Mouse (Mus musculus): ENCODE measurements around the gene Nrap. TPM values are rescaled to one million over a fixed set of nuclear protein-coding genes. Genes with fewer than 3 reads are reported as not detected.
A peak's percentile ranks its signal among the peaks of the same experiment; 100 is the strongest.

Gene Nrap
- total RNA-seq, 2 experiments from 2014 or later: 0.63 to 0.87 TPM

DNA sequence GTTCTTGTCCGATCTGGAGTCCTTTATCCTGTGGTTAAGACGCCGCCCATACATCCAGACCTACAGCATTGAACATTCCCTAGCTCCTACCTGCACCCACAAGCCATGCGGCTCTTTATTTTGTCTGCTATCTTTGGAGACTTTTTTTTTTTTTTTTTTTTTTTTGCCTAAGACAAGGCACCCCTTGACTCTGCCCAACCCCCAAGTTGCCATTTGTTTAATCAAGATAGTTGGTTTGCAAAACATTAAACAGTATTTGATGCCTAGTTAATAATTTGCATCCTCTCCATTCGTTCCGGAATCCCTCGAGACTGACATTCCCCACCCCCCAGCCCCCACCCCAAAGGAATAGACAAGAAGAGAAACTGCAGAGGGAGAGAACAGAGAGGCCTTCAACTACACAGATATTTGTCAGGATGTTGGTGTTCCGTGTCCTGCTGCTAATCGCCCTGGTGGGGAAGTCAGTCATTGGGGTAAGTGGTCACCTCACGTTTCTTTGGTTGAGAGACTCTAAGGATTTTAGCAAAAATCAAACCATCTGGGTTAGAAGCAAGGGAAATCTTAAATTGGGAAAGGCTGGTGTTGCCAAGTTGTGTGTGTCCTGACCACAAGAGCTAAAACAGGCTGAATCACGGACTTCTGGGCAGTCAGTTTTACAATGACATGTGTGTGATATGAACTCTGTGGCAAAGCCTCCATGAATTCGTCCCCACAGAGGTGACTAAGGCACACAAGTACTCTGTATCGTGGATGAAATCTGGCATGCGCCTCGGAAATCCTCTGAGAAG, 102.1 kb downstream of the Nrap start:
- intact Hi-C loops (cut with DNase I): no loop called here
- no peak for DNase-seq (ENCODE audit: extremely low spot score in 1 of 2, low spot score in 2 of 2)
- H3K4me3 ChIP-seq: no peak overlapping the region
- H3K27ac ChIP-seq: no peak overlapping the region
- TF ChIP-seq CTCF (IDR thresholded peaks at IDR 0.05): no peak

DNA sequence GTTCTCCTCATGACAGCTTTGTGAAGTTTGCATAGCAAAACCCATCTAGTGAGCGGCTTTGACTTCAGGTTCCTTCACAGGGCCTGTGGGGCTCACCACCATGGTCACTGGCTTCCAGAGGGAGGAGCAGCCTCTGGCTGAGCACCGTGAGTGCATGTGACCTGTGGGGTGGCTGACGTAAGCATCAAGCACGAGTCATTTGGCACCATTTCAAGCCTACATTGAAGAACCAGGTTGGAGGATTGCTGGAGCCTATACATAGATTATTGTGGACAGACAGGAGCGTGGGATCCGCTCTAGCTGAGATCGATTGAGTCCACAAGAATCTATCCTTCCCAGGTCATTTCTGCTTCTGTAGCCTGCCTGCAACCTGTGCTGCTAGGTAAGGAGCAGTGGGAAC, 103.0 kb downstream of the Nrap start, which contains the start of gene Habp2:
TSS of gene Habp2 (plus strand) at position 272 of the 400 bp plus-strand sequence.
- no peak within 1 kb of the TSS for H3K4me3 ChIP-seq
- DNase-seq (ENCODE audit: extremely low spot score in 1 of 2, low spot score in 2 of 2): no peak
- TF ChIP-seq CTCF (IDR thresholded peaks at IDR 0.05): no peak
- intact Hi-C loops (cut with DNase I): no loop called here
- H3K27ac ChIP-seq: no peak within 1 kb of the TSS

DNA sequence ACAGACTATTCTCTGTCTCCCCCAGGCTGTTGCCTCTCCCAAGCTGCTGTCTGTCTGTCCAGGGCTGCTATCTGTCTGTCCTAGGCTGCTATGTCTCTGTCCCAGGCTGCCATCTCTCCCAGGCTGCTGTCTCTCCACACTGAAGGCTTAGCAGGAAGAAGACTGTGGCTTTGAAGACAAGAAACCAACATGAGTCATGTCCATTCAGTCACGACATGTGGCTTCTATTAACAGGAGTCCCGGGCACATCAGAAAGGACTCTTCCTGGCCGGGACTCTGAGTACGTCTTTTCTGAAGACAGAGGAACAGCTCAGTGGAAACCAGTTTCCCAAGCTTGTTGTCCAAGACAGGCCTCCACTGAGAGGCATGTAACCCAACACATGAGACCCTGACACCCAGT, 104.6 kb downstream of the Nrap start:
- intact Hi-C loops (cut with DNase I): no loop called here
- TF ChIP-seq CTCF (IDR thresholded peaks at IDR 0.05): no peak
- no peak overlapping the region for H3K27ac ChIP-seq
- no peak overlapping the region for H3K4me3 ChIP-seq
- DNase-seq (ENCODE audit: extremely low spot score in 1 of 2, low spot score in 2 of 2): no peak

DNA sequence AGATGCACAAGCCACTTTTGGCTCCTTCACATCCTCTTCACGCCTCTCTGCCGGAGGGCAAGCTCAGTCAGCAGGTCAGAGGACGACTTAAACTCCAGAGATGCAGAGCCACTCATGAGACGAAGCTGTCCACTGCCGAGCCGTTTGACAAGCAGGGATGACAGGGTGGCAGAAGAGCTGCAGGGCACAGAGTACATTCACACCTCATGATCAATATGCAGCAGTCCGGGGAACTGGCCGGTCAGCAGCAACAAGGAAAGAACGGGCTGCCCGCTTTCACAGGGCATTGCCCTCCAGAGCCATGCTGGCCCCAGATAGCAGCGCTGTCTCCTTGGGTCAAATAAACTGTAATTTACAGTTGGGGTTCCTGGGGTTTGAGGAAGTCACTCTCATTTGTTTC, 111.5 kb downstream of the Nrap start:
- TF ChIP-seq CTCF (IDR thresholded peaks at IDR 0.05): no peak
- DNase-seq (ENCODE audit: extremely low spot score in 1 of 2, low spot score in 2 of 2): no peak
- no peak overlapping the region for H3K27ac ChIP-seq
- intact Hi-C loops (cut with DNase I): no loop called here
- no peak overlapping the region for H3K4me3 ChIP-seq

DNA sequence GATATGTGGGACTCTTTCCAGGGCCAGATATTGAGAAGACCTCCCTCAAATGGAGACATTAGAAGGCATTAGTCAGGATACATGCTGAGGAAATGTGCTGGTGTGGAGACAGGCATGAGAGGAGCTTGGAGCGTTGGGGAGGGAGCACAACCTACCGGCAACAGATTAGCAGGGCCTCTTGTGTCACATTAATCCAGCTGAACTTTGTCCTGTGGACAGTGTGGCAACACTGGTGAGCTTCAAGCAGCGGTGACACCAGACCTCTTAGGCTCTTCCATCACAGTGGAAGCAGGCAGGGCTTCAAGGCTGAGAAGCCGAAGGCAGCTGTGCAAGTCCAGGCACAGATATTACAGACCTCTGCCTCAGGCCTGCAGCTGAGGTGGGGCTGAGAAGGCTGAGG, 111.9 kb downstream of the Nrap start:
- no peak overlapping the region for H3K4me3 ChIP-seq
- no peak overlapping the region for H3K27ac ChIP-seq
- intact Hi-C loops (cut with DNase I): no loop called here
- TF ChIP-seq CTCF (IDR thresholded peaks at IDR 0.05): no peak
- DNase-seq (ENCODE audit: extremely low spot score in 1 of 2, low spot score in 2 of 2): no peak

DNA sequence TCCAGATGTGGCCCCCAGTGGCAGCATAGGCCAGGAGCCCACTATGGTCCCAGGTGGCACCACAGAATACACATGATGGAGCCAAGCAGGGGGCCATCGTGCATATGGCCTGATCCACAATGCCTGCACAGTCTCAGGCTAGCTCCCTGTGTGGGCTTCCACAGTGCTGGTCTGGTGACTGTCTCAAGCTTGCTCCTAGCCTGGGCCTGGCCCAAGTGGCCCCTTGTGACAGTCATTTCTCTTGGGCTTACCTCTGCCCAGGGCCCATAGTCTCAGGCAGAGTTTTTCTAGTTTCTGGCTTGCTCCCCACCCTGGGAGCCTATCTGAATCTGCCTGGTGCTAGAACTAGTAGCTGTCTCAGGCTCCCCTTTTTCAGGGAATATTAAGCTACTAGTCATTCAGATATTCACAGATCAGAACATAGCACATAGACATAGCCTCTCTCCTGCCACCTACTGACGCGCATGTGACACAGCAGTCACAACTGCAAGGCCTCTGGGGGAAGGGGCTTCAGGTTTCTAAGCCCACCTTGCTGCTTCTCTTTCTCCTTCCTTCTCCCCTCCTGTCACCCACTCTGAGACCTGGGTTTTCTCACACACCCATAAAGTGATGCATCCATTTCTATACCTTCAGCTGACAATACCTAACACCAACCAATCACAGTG, 112.6 kb downstream of the Nrap start:
- no peak overlapping the region for H3K27ac ChIP-seq
- intact Hi-C loops (cut with DNase I): no loop called here
- TF ChIP-seq CTCF (IDR thresholded peaks at IDR 0.05): peak; percentile 48
- no peak for DNase-seq (ENCODE audit: extremely low spot score in 1 of 2, low spot score in 2 of 2)
- no peak overlapping the region for H3K4me3 ChIP-seq

DNA sequence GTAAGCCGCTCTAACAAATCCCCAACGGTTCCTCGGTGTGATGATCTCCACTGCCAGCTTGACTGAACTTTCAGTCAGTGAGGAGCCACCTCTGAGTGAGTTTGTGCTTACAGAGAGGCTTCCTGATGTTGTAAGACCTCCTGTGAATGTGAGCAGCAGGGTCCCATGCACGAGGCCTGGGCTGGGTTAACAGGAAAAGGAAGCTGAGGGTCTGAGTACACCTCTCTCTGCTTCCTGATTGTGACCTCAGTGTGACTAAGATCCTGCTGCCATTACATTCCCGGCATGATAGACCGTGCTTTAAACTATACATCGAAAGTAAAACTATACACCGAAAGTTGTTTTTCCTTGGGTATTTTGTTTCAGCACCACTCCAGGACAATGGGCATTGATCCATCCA, 117.8 kb downstream of the Nrap start:
- no peak for TF ChIP-seq CTCF (IDR thresholded peaks at IDR 0.05)
- intact Hi-C loops (cut with DNase I): no loop called here
- Histone ChIP-seq H3K27ac (no peak overlapping the region), H3K4me3 (no peak overlapping the region)
- no peak for DNase-seq (ENCODE audit: extremely low spot score in 1 of 2, low spot score in 2 of 2)

Other genes with a start within 250 kb of the Nrap start
- not detected for gene Habp2, start 102.9 kb downstream of the Nrap start, total RNA-seq (2021)
- 1 to 10 TPM; 3.9 to 4.1 TPM for gene Casp7, start 7.1 kb upstream of the Nrap start, total RNA-seq (2021)
- under 1 TPM; 0.72 to 0.89 TPM for gene Plekhs1, start 71.6 kb upstream of the Nrap start, total RNA-seq (2021)
- gene Dclre1a, start 158.2 kb upstream of the Nrap start, total RNA-seq (2021): 10 to 100 TPM in 1 of 2 experiments, 1 to 10 TPM in 1; 8.9 to 14.3 TPM
- 10 to 100 TPM; 13.1 to 15.1 TPM for gene Nhlrc2, start 158.2 kb upstream of the Nrap start, total RNA-seq (2021)

Measured in left cerebral cortex, adult 2 months (tissue).